Mouse (Mus musculus) CH12.LX (cell line): ENCODE results near the gene Theg. TPM values are rescaled to one million over a fixed set of nuclear protein-coding genes. Genes with fewer than 3 reads are reported as not detected.

Experiments used
- DNase-seq: peaks from one replicate; pipeline ENCODE4 v3.0.0-alpha.2; 2013; ENCODE audit errors: extremely low read depth
- H3K27ac ChIP-seq: 2 replicates; pipeline ENCODE4 v1.5.1; 2012; ENCODE audit warnings: low read depth, mild to moderate bottlenecking, control low read depth, moderate library complexity; ENCODE audit not compliant: insufficient read depth
- H3K27me3 ChIP-seq: replicated peaks from 2 replicates; pipeline ENCODE3; 2012; ENCODE audit warnings: inconsistent platforms
- H3K36me3 ChIP-seq, 2 experiments: replicated peaks in 1 of 2; 2 replicates each; pipeline versions ENCODE3 to v1.6.1; 2012; ENCODE audit warnings: inconsistent platforms in 1 of 2, low read length in 1 of 2, mild to moderate bottlenecking in 1 of 2, mixed read lengths in 1 of 2, moderate library complexity in 1 of 2; ENCODE audit not compliant: control insufficient read depth in 1 of 2, insufficient read depth in 1 of 2
- H3K4me1 ChIP-seq, 2 experiments: 2 replicates each; pipeline ENCODE4 v1.6.1; 2012; ENCODE audit warnings: inconsistent platforms in 1 of 2, moderate library complexity in 1 of 2; ENCODE audit not compliant: insufficient read depth in 2 of 2, control insufficient read depth in 1 of 2
- H3K4me2 ChIP-seq: 2 replicates; pipeline ENCODE4 v1.6.1; 2012; ENCODE audit warnings: low read depth, mild to moderate bottlenecking, control low read depth; ENCODE audit not compliant: poor library complexity, insufficient read depth, severe bottlenecking
- H3K4me3 ChIP-seq, 3 experiments: fragments of 150-350 bp in 1 of 3; sonication (generic) in 1 of 3; replicated peaks in 1 of 3; 2 replicates each; pipeline versions ENCODE3 to v1.5.1; 2011 to 2012; ENCODE audit warnings: low read depth in 2 of 3, low read length in 2 of 3, mild to moderate bottlenecking in 2 of 3, moderate library complexity in 2 of 3, control low read depth in 1 of 3, improper control_type of control experiment in 1 of 3, inconsistent platforms in 1 of 3, mixed read lengths in 1 of 3; ENCODE audit not compliant: poor library complexity in 1 of 3
- H3K79me2 ChIP-seq: replicated peaks from 2 replicates; pipeline ENCODE4 v1.6.1; 2012; ENCODE audit warnings: mild to moderate bottlenecking, moderate library complexity; ENCODE audit not compliant: control insufficient read depth, poor library complexity, insufficient read depth, severe bottlenecking; ENCODE audit errors: extremely low read depth
- H3K9ac ChIP-seq: 2 replicates; pipeline ENCODE4 v1.6.1; 2012; ENCODE audit warnings: low read depth, mild to moderate bottlenecking, control low read depth, moderate library complexity; ENCODE audit not compliant: insufficient read depth
- H3K9me3 ChIP-seq: replicated peaks from 2 replicates; pipeline ENCODE3; 2012; ENCODE audit warnings: low read length, inconsistent platforms, mixed read lengths
- BHLHE40 ChIP-seq: IDR thresholded peaks from 2 replicates; pipeline ENCODE4 v1.6.1; 2011; ENCODE audit warnings: mild to moderate bottlenecking, low read depth, low read length, improper control_type of control experiment
- CHD1 ChIP-seq: IDR thresholded peaks from 2 replicates; pipeline ENCODE4 v1.6.1; 2012; ENCODE audit warnings: low read depth, low read length, improper control_type of control experiment, inconsistent platforms
- ETS1 ChIP-seq: conservative IDR thresholded peaks from 2 replicates; pipeline ENCODE4 v1.6.1; 2012; ENCODE audit warnings: low read depth, mild to moderate bottlenecking, inconsistent platforms, low read length, improper control_type of control experiment, moderate library complexity
- GABPA ChIP-seq: IDR thresholded peaks from 2 replicates; pipeline ENCODE4 v1.6.1; 2012; ENCODE audit warnings: low read depth, low read length, improper control_type of control experiment, inconsistent platforms; ENCODE audit not compliant: insufficient replicate concordance
- JUN ChIP-seq: IDR thresholded peaks from 2 replicates; pipeline ENCODE4 v1.6.1; 2011; ENCODE audit warnings: low read depth, mild to moderate bottlenecking, low read length, improper control_type of control experiment, moderate library complexity; ENCODE audit not compliant: insufficient read depth
- MYC ChIP-seq: IDR thresholded peaks from 2 replicates; pipeline ENCODE4 v1.6.1; 2011; ENCODE audit warnings: low read depth, mild to moderate bottlenecking, improper control_type of control experiment, low read length
- PAX5 ChIP-seq: IDR thresholded peaks from 2 replicates; pipeline ENCODE4 v1.6.1; 2012; ENCODE audit warnings: low read length, inconsistent platforms, mixed read lengths
- TBP ChIP-seq: conservative IDR thresholded peaks from 2 replicates; pipeline ENCODE4 v1.6.1; 2011; ENCODE audit warnings: low read depth, low read length, improper control_type of control experiment
- ZMIZ1 ChIP-seq: IDR thresholded peaks from 2 replicates; pipeline ENCODE4 v1.6.1; 2012; ENCODE audit warnings: low read depth, mild to moderate bottlenecking, inconsistent platforms, low read length, improper control_type of control experiment
- dilution Hi-C: fragments of 300-500 bp; cut with MboI; formaldehyde crosslinking; loops from 2 replicates; pipeline ENCODE4 v1.14.3; 2020; ENCODE audit warnings: low sequenced_read_pairs; ENCODE audit not compliant: extremely low pct_unique_long_range_greater_than_20kb, extremely low pct_ligation_motif_present
- in situ Hi-C: fragments of 300-500 bp; cut with MboI; formaldehyde crosslinking; loops from 3 replicates; pipeline ENCODE4 v1.14.3; 2019; ENCODE audit warnings: low sequenced_read_pairs, low pct_ligation_motif_present, low pct_unique_long_range_greater_than_20kb, mixed read lengths
- polyA plus RNA-seq: library from polyadenylated mRNA; unstranded; fragments of >175 nt; gene quantifications from 2 replicates; pipeline ENCODE4 v1.2.1, GENCODE M21; 2012; ENCODE audit warnings: low read depth; ENCODE audit not compliant: insufficient read length
- total RNA-seq, 2 experiments: library from RNA; depleted of rRNA; stranded (reverse); fragments of 300-350 nt in 1 of 2; fragments of >200 nt in 1 of 2; gene quantifications; 2 replicates each; pipeline ENCODE4 v1.2.3; 2012 to 2014

Theg gene
- total and polyA plus RNA-seq, 3 experiments = not detected

- no peak for TF ChIP-seq CHD1
- no peak for DNase-seq
- no peak overlapping the region for H3K4me3 ChIP-seq
- no peak overlapping the region for H3K27ac ChIP-seq
- H3K9me3 ChIP-seq = peaks cover 2% of the 10 kb centered on the region
- no peaks in the 10 kb centered on the region for H3K4me1 ChIP-seq
- dilution Hi-C loops (no loop called here), in situ Hi-C loops (no loop called here)
- peaks cover 45% of the 10 kb centered on the region for H3K27me3 ChIP-seq
- no peak overlapping the region for H3K4me2 ChIP-seq
- H3K9ac ChIP-seq = no peak overlapping the region
- no peaks in the 10 kb centered on the region for H3K36me3 ChIP-seq
- H3K79me2 ChIP-seq = no peaks in the 10 kb centered on the region
These were observed 11.4 kb downstream of the Theg start for GRCm38 (mm10) chr10:79575754-79576153.

GRCm38 (mm10) chr10:79574796-79575195, 12.3 kb downstream of the Theg start:
- dilution Hi-C loops (no loop called here), in situ Hi-C loops (no loop called here)
- no peak for DNase-seq
- no peaks in the 10 kb centered on the region for H3K36me3 ChIP-seq
- peaks cover 42% of the 10 kb centered on the region for H3K27me3 ChIP-seq
- H3K9me3 ChIP-seq = no peaks in the 10 kb centered on the region
- no peak overlapping the region for H3K27ac ChIP-seq
- no peaks in the 10 kb centered on the region for H3K79me2 ChIP-seq
- no peak overlapping the region for H3K4me3 ChIP-seq
- no peak overlapping the region for H3K4me2 ChIP-seq
- TF ChIP-seq BHLHE40 = no peak
- H3K4me1 ChIP-seq = no peaks in the 10 kb centered on the region
- H3K9ac ChIP-seq = no peak overlapping the region

- TF ChIP-seq PAX5 (no peak), JUN (no peak), MYC (no peak), ETS1 (no peak), GABPA (no peak), ZMIZ1 (no peak), CHD1 (no peak), TBP (no peak)
- no peak overlapping the region for H3K4me2 ChIP-seq
- H3K4me3 ChIP-seq = no peak overlapping the region
- H3K27me3 ChIP-seq = peaks cover 39% of the 10 kb centered on the region
- DNase-seq = no peak
- in situ Hi-C loops = no loop called here
- H3K27ac ChIP-seq = no peak overlapping the region
- dilution Hi-C loops = no loop called here
- H3K4me1 ChIP-seq = no peaks in the 10 kb centered on the region
- no peaks in the 10 kb centered on the region for H3K79me2 ChIP-seq
- no peaks in the 10 kb centered on the region for H3K9me3 ChIP-seq
- no peak overlapping the region for H3K9ac ChIP-seq
- no peaks in the 10 kb centered on the region for H3K36me3 ChIP-seq
These were observed 12.8 kb downstream of the Theg start for GRCm38 (mm10) chr10:79574350-79574749.
